Mouse (Mus musculus) myocyte (in vitro differentiated cells): ENCODE results near the gene Cd164. TPM values are rescaled to one million over a fixed set of nuclear protein-coding genes. Genes with fewer than 3 reads are reported as not detected.

Experiments
- H3K27me3 ChIP-seq: one replicate; pipeline ENCODE4 v1.6.1; 2011; ENCODE audit not compliant: control insufficient read depth, insufficient read depth, insufficient read length
- H3K36me3 ChIP-seq: one replicate; pipeline ENCODE4 v1.6.1; 2011; ENCODE audit not compliant: control insufficient read depth, insufficient read depth
- H3K4me2 ChIP-seq: one replicate; pipeline ENCODE4 v1.6.1; 2011; ENCODE audit warnings: low read depth, control low read depth
- H3K4me3 ChIP-seq: one replicate; pipeline ENCODE4 v1.5.1; 2011; ENCODE audit warnings: mild to moderate bottlenecking, control low read depth, moderate library complexity
- H3K79me2 ChIP-seq: one replicate; pipeline ENCODE4 v1.6.1; 2011; ENCODE audit not compliant: control insufficient read depth, insufficient read depth
- H3ac ChIP-seq: one replicate; pipeline ENCODE4 v1.6.1; 2011; ENCODE audit not compliant: control insufficient read depth, insufficient read length
- CEBPB ChIP-seq: IDR thresholded peaks from 2 replicates; pipeline ENCODE4 v1.6.1; 2011; ENCODE audit warnings: mild to moderate bottlenecking, moderate library complexity; ENCODE audit not compliant: poor library complexity, insufficient read depth, severe bottlenecking
- E2F4 ChIP-seq: IDR thresholded peaks from one replicate; pipeline ENCODE4 v1.6.1; 2011; ENCODE audit warnings: mild to moderate bottlenecking, control low read depth, moderate library complexity; ENCODE audit not compliant: insufficient read depth
- MAX ChIP-seq: IDR thresholded peaks from one replicate; pipeline ENCODE4 v1.6.1; 2011; ENCODE audit warnings: low read depth, mild to moderate bottlenecking, control low read depth
- MYOD1 ChIP-seq, 3 experiments: IDR thresholded peaks; one replicate each; pipeline ENCODE4 v1.6.1; 2011; ENCODE audit warnings: control low read depth in 2 of 3, low read depth in 2 of 3, mild to moderate bottlenecking in 2 of 3, moderate library complexity in 1 of 3; ENCODE audit not compliant: insufficient read length in 2 of 3, control insufficient read depth in 1 of 3
- MYOG ChIP-seq, 3 experiments: IDR thresholded peaks; one replicate each; pipeline ENCODE4 v1.6.1; 2011; ENCODE audit warnings: control low read depth in 2 of 3, low read depth in 2 of 3, mild to moderate bottlenecking in 2 of 3; ENCODE audit not compliant: insufficient read length in 2 of 3, control insufficient read depth in 1 of 3, insufficient read depth in 1 of 3
- POLR2A ChIP-seq: IDR thresholded peaks from one replicate; pipeline ENCODE4 v1.6.1; 2011; ENCODE audit warnings: low read depth, mild to moderate bottlenecking, control low read depth, moderate library complexity; ENCODE audit not compliant: insufficient read length
- POLR2AphosphoS2 ChIP-seq: IDR thresholded peaks from one replicate; pipeline ENCODE4 v1.6.1; 2011; ENCODE audit warnings: low read depth, control low read depth; ENCODE audit not compliant: insufficient read length
- REST ChIP-seq: IDR thresholded peaks from one replicate; pipeline ENCODE4 v1.6.1; 2011; ENCODE audit warnings: mild to moderate bottlenecking, control low read depth, moderate library complexity; ENCODE audit not compliant: insufficient read depth, insufficient read length
- SRF ChIP-seq: IDR thresholded peaks from one replicate; pipeline ENCODE4 v1.6.1; 2011; ENCODE audit warnings: low read depth; ENCODE audit not compliant: control insufficient read depth, insufficient read length
- TCF12 ChIP-seq: IDR thresholded peaks from one replicate; pipeline ENCODE4 v1.6.1; 2011; ENCODE audit warnings: mild to moderate bottlenecking, control low read depth; ENCODE audit not compliant: poor library complexity, insufficient read depth, severe bottlenecking
- TCF3 ChIP-seq: IDR thresholded peaks from one replicate; pipeline ENCODE4 v1.6.1; 2011; ENCODE audit warnings: low read depth, control low read depth; ENCODE audit not compliant: insufficient read length
- USF1 ChIP-seq: IDR thresholded peaks from one replicate; pipeline ENCODE4 v1.6.1; 2011; ENCODE audit warnings: low read depth, mild to moderate bottlenecking, control low read depth, moderate library complexity
- polyA plus RNA-seq: library from polyadenylated mRNA; unstranded; fragments of >200 nt; fragmentation: generic; extraction: Trizol; gene quantifications from one replicate; pipeline ENCODE4 v1.2.1, GENCODE M21; 2012; ENCODE audit warnings: missing spikeins

The Cd164 gene
- 203 TPM for polyA plus RNA-seq

GRCm38 (mm10) chr10:41518981-41519618, at the start of gene Cd164:
Cd164 (plus strand) TSS chr10:41519414.
- peak within 1 kb of the TSS; percentile 75 for H3K4me3 ChIP-seq
- H3ac ChIP-seq = peak within 1 kb of the TSS; percentile 62
- peak within 1 kb of the TSS; percentile 88 for H3K4me2 ChIP-seq
- TF ChIP-seq TCF3 = peak; percentile 10
- peak; percentile 90 for TF ChIP-seq POLR2A
- TF ChIP-seq REST = peak; percentile 5
- no peak for TF ChIP-seq SRF
- peak in 2 of 3 experiments; percentile 43 to 50 for TF ChIP-seq MYOG (IDR thresholded peaks at IDR 0.05; ENCODE audit: control insufficient read depth in 1 of 3, insufficient read depth in 1 of 3, insufficient read length in 2 of 3, low read depth in 2 of 3)
- TF ChIP-seq POLR2AphosphoS2 = peak; percentile 99
- TF ChIP-seq MYOD1 (IDR thresholded peaks at IDR 0.05; ENCODE audit: control insufficient read depth in 1 of 3, insufficient read length in 2 of 3, low read depth in 2 of 3) = peak in 2 of 3 experiments; percentile 59 to 79
- TF ChIP-seq CEBPB = no peak
- no peak for TF ChIP-seq MAX
- no peak for TF ChIP-seq E2F4
- TF ChIP-seq USF1 = peak; percentile 89
- TF ChIP-seq TCF12 = no peak
- H3K27me3 ChIP-seq = no peaks in the 10 kb centered on the region
- peaks cover 46% of the 10 kb centered on the region for H3K79me2 ChIP-seq
- peaks cover 10% of the 10 kb centered on the region for H3K36me3 ChIP-seq

- TF ChIP-seq MAX = no peak
- Histone ChIP-seq H3K4me2 (no peak overlapping the region), H3ac (no peak overlapping the region), H3K27me3 (no peaks in the 10 kb centered on the region), H3K4me3 (no peak overlapping the region), H3K36me3 (no peaks in the 10 kb centered on the region), H3K79me2 (no peaks in the 10 kb centered on the region)
These were observed 48.5 kb upstream of the Cd164 start for GRCm38 (mm10) chr10:41470693-41471092.

DNA sequence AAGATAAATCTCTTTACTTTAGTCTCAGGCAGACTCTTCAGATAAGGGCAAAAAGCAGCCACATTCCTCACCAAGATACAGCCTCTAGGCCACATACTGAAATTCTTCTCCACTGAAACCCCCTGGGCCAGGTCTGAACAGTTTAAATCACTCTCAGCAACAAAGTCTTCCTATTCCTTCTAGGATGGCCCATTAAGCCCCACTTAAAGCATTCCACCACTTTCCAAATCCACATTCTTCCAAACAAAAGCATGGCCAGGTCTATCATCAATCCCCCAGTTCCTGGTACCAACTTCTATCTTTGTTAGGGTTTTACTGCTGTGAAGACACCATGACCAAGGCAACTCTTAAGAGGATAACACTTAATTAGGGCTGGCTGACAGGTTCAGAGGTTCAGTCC, 46.7 kb upstream of the Cd164 start:
- TF ChIP-seq REST = no peak
- no peak for TF ChIP-seq TCF3
- TF ChIP-seq TCF12 = no peak
- TF ChIP-seq POLR2A = no peak
- TF ChIP-seq CEBPB = no peak
- TF ChIP-seq E2F4 = no peak
- Histone ChIP-seq H3K79me2 (no peaks in the 10 kb centered on the region), H3ac (no peak overlapping the region), H3K27me3 (no peaks in the 10 kb centered on the region), H3K36me3 (no peaks in the 10 kb centered on the region), H3K4me2 (no peak overlapping the region), H3K4me3 (no peak overlapping the region)

- no peak overlapping the region for H3ac ChIP-seq
- no peaks in the 10 kb centered on the region for H3K36me3 ChIP-seq
- H3K27me3 ChIP-seq = no peaks in the 10 kb centered on the region
- no peak overlapping the region for H3K4me2 ChIP-seq
- no peaks in the 10 kb centered on the region for H3K79me2 ChIP-seq
- TF ChIP-seq POLR2A = no peak
- TF ChIP-seq USF1 = no peak
- TF ChIP-seq TCF3 = no peak
- TF ChIP-seq SRF = no peak
- TF ChIP-seq TCF12 = no peak
- no peak for TF ChIP-seq E2F4
- no peak for TF ChIP-seq CEBPB
- TF ChIP-seq MYOG (IDR thresholded peaks at IDR 0.05; ENCODE audit: control insufficient read depth in 1 of 3, insufficient read depth in 1 of 3, insufficient read length in 2 of 3, low read depth in 2 of 3) = no peak
- no peak for TF ChIP-seq POLR2AphosphoS2
- no peak for TF ChIP-seq REST
- H3K4me3 ChIP-seq = no peak overlapping the region
These were observed 46.2 kb upstream of the Cd164 start for GRCm38 (mm10) chr10:41472962-41473481.

DNA sequence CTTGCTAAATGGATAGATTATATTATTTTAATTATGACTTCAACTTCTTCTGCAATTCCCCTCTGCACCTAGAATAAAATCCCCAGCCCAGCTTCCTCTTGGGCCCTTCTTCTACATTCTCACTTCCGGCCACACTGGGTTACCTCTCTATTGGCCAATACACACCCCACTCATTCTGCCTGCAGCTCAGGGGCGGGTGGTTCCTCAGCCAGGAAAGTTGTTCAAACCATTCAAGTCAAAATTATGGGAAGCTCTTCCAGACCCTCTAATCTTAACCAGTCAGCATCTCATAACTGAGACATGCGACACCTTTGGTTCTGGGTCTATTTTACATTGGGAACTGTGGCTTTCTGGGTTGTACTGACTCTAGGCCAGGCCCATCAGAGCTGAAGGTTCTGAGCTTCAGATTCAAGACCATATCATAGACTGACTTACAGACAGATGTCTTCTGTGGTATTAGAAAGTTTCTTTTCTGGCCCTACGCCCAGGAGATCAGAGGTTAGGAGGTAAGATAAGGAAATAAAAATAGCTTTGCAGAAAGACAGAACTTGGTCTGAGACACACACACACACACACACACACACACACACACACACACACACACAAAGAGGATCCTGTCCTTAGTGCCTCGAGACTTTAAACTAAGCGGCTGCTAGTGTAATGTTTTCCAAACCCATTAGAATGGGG, 45.3 kb upstream of the Cd164 start:
- Histone ChIP-seq H3K27me3 (no peaks in the 10 kb centered on the region), H3K4me2 (no peak overlapping the region), H3K79me2 (no peaks in the 10 kb centered on the region)

More for the DNA sequence above, 45.3 kb upstream of the Cd164 start:
- Histone ChIP-seq H3K4me3 (no peak overlapping the region), H3K36me3 (no peaks in the 10 kb centered on the region), H3ac (no peak overlapping the region)
- no peak for TF ChIP-seq E2F4
- TF ChIP-seq MYOG (IDR thresholded peaks at IDR 0.05; ENCODE audit: control insufficient read depth in 1 of 3, insufficient read depth in 1 of 3, insufficient read length in 2 of 3, low read depth in 2 of 3) = no peak
- no peak for TF ChIP-seq USF1
- TF ChIP-seq CEBPB = no peak
- no peak for TF ChIP-seq REST
- no peak for TF ChIP-seq TCF12
- TF ChIP-seq MAX = no peak
- TF ChIP-seq MYOD1 (IDR thresholded peaks at IDR 0.05; ENCODE audit: control insufficient read depth in 1 of 3, insufficient read length in 2 of 3, low read depth in 2 of 3) = no peak
- TF ChIP-seq SRF = no peak
- TF ChIP-seq POLR2AphosphoS2 = no peak
- TF ChIP-seq POLR2A = no peak
- TF ChIP-seq TCF3 = no peak
